Mouse (Mus musculus): ENCODE results near the gene Foxo3.

The Foxo3 gene

GRCm38 (mm10) chr10:42276507-42277345, at the start of gene Foxo3:
Gene Foxo3 (minus strand): TSS chr10:42276755.
- peak; percentile 83 for DNase-seq

- no peak for DNase-seq
Measured at GRCm38 (mm10) chr10:42325305-42325704, 48.8 kb upstream of the Foxo3 start.

GRCm38 (mm10) chr10:42323978-42324377, 47.4 kb upstream of the Foxo3 start:
- no peak for DNase-seq

- no peak for DNase-seq
Measured at GRCm38 (mm10) chr10:42313222-42313786, 36.7 kb upstream of the Foxo3 start.

GRCm38 (mm10) chr10:42312557-42312956, 36.0 kb upstream of the Foxo3 start:
- DNase-seq: no peak

- DNase-seq: no peak
Measured at GRCm38 (mm10) chr10:42308687-42308987, 32.1 kb upstream of the Foxo3 start.

- DNase-seq: peak; percentile 51
Measured at GRCm38 (mm10) chr10:42307980-42308686, 31.6 kb upstream of the Foxo3 start.

- DNase-seq: no peak
Measured at GRCm38 (mm10) chr10:42306422-42306821, 29.9 kb upstream of the Foxo3 start.

- DNase-seq: no peak
Measured at GRCm38 (mm10) chr10:42300805-42301204, 24.2 kb upstream of the Foxo3 start.

GRCm38 (mm10) chr10:42299967-42300366, 23.4 kb upstream of the Foxo3 start:
- no peak for DNase-seq

GRCm38 (mm10) chr10:42299426-42299825, 22.9 kb upstream of the Foxo3 start:
- no peak for DNase-seq

- DNase-seq: no peak
Measured at GRCm38 (mm10) chr10:42297954-42298353, 21.4 kb upstream of the Foxo3 start.

- DNase-seq: no peak
Measured at GRCm38 (mm10) chr10:42297109-42297508, 20.6 kb upstream of the Foxo3 start.

GRCm38 (mm10) chr10:42296559-42296958, 20.0 kb upstream of the Foxo3 start:
- DNase-seq: no peak

- no peak for DNase-seq
Measured at GRCm38 (mm10) chr10:42295028-42295427, 18.5 kb upstream of the Foxo3 start.

- no peak for DNase-seq
Measured at GRCm38 (mm10) chr10:42294392-42294791, 17.8 kb upstream of the Foxo3 start.

GRCm38 (mm10) chr10:42293877-42294276, 17.3 kb upstream of the Foxo3 start:
- DNase-seq: no peak

GRCm38 (mm10) chr10:42291360-42291759, 14.8 kb upstream of the Foxo3 start:
- no peak for DNase-seq

GRCm38 (mm10) chr10:42287666-42288065, 11.1 kb upstream of the Foxo3 start:
- no peak for DNase-seq

- DNase-seq: no peak
Measured at GRCm38 (mm10) chr10:42278307-42278850, 1.8 kb upstream of the Foxo3 start.

GRCm38 (mm10) chr10:42277476-42278306, 1.1 kb upstream of the Foxo3 start:
- peak; percentile 97 for DNase-seq

- no peak for DNase-seq
Measured at GRCm38 (mm10) chr10:42275871-42276501, 569 bp downstream of the Foxo3 start.

All from cerebellum, adult 11 months (tissue).